Mouse (Mus musculus): ENCODE data around the gene Pitpnm1. TPM values are rescaled to one million over a fixed set of nuclear protein-coding genes. Genes with fewer than 3 reads are reported as not detected.
"Not testable (repeated sequence)": the region's sequence is repeated elsewhere in the genome, so short reads cannot be mapped to it uniquely, and the experiment has no call there.

Pitpnm1 gene
- total and polyA plus RNA-seq, 2 experiments from 2014 or later, result 82.9 to 127 TPM

DNA sequence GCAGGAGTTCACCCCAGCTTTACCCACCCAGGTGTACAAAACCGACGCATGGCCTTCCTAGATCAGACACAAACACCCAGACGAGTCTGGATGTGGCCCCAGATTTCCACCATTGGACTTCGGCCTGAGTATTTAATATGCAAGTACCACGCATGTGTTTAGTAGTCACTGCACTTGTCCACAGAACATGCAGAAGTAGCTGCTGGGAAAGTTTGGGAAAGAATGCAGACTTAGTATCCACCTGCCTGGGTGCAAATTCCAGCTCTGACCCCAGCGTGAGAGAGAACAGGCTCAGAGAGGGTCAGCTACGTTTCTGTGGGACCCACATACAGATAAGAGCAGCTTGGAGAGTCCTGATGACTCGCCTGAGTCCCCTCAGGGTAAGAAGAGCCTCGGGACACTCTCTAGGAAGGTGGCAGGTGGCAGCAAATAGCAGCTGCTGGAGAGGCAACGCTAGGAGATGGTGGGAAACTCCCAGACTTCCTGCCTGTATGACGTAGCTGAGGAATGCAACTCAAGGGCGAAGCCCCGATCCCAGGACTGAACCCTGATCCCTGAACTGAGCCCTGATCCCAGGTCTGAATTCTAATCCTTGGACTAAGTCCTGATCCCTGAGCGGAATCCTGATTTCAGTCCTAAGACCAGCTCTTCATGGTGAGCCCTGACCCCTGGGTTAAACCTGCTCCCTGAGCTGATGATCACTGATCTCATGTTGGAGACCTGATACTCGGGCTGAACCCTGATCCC, 43.7 kb upstream of the Pitpnm1 start:
- no peak for TF ChIP-seq CTCF (IDR thresholded peaks at IDR 0.05; ENCODE audit: low read depth)
- no peaks in the 10 kb centered on the region for H3K4me1 ChIP-seq (ENCODE audit: insufficient read depth)
- no peak overlapping the region for H3K4me2 ChIP-seq (ENCODE audit: low read depth)
- no peak overlapping the region for H3K4me3 ChIP-seq (ENCODE audit: low read depth, low read length)
- no peak overlapping the region for H3K9ac ChIP-seq
- no peak for DNase-seq
- WGBS, result 64% methylated on average over 15 of the region's 15 CpGs
- no peak overlapping the region for H3K27ac ChIP-seq (ENCODE audit: low read depth, low read length)
- no peaks in the 10 kb centered on the region for H3K36me3 ChIP-seq (ENCODE audit: insufficient read depth)
- no peaks in the 10 kb centered on the region for H3K9me3 ChIP-seq (ENCODE audit: low read length)
- no peaks in the 10 kb centered on the region for H3K27me3 ChIP-seq (ENCODE audit: insufficient read depth, low read length)
- no peak for ATAC-seq

DNA sequence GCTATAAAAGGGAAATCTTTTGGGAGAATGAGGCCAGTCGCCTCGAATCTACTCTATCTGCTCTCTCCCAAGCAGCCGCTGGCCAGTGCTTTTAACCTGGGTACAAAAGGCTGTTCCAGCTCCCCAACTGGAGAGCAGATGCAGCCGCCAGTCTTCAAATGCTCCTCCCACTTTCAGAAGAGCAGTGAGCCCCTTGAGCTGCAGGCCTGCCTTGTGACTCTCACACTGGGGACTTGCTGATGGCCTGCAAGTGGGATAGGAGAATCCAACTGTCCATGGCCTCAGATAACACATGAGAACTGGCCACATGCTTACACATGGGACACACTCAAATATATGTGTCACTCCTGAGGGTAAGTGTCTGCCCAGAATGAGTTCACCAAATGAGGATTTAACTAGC, 43.1 kb upstream of the Pitpnm1 start:
- H3K9ac ChIP-seq, result no peak overlapping the region
- 39% methylated on average over 4 of the region's 4 CpGs for WGBS
- ATAC-seq, result no peak
- H3K9me3 ChIP-seq (ENCODE audit: low read length), result no peaks in the 10 kb centered on the region
- no peaks in the 10 kb centered on the region for H3K27me3 ChIP-seq (ENCODE audit: insufficient read depth, low read length)
- H3K36me3 ChIP-seq (ENCODE audit: insufficient read depth), result no peaks in the 10 kb centered on the region
- H3K4me3 ChIP-seq (ENCODE audit: low read depth, low read length), result no peak overlapping the region
- no peak overlapping the region for H3K27ac ChIP-seq (ENCODE audit: low read depth, low read length)
- DNase-seq, result no peak
- H3K4me1 ChIP-seq (ENCODE audit: insufficient read depth), result no peaks in the 10 kb centered on the region
- TF ChIP-seq CTCF (IDR thresholded peaks at IDR 0.05; ENCODE audit: low read depth), result no peak
- H3K4me2 ChIP-seq (ENCODE audit: low read depth), result no peak overlapping the region

DNA sequence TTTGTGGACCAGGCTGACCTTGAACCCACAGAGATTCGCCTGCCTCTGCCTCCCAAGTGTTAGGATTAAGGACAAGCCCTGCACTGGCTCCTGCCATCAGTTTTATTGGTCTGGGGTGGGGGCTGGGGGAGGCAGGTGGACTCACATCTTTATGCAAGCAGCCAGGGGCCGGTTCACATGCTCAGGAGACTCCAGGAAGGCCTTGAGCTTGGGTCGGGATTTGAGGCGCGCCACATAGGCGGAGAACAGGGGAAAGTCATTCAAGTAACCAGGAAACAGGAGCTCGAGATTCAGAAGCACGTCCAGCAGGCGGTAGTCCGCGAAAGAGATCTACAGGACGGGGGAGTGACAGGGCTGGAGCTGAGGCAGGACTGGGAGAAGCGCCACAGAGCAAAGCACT, 42.4 kb upstream of the Pitpnm1 start:
- no peaks in the 10 kb centered on the region for H3K36me3 ChIP-seq (ENCODE audit: insufficient read depth)
- no peak for TF ChIP-seq CTCF (IDR thresholded peaks at IDR 0.05; ENCODE audit: low read depth)

DNA sequence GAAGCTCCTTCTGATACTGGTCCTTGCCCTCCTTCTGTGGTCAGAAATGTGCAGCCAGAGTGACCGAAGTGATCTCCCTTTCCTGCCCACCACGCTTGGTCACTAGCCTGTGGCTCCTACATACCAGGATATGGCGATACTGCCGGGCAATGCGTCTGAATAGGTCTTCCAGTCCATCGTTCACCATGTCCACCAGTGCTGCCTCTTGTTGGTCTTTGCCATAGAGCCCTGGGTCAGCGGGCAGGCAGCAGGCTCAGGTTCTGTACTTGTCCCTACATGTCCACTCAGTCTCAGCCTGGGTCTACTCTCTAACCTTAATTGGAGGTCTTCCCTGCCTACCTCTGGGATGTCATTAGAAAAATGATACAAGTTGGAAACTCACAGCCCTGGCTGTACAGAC, 41.8 kb upstream of the Pitpnm1 start:
- no peak overlapping the region for H3K9ac ChIP-seq
- no peaks in the 10 kb centered on the region for H3K9me3 ChIP-seq (ENCODE audit: low read length)
- H3K27me3 ChIP-seq (ENCODE audit: insufficient read depth, low read length), result no peaks in the 10 kb centered on the region
- no peak for ATAC-seq
- 92% methylated on average over 7 of the region's 7 CpGs for WGBS
- H3K4me1 ChIP-seq (ENCODE audit: insufficient read depth), result no peaks in the 10 kb centered on the region
- H3K4me2 ChIP-seq (ENCODE audit: low read depth), result no peak overlapping the region
- no peak overlapping the region for H3K27ac ChIP-seq (ENCODE audit: low read depth, low read length)
- no peak for TF ChIP-seq CTCF (IDR thresholded peaks at IDR 0.05; ENCODE audit: low read depth)
- no peaks in the 10 kb centered on the region for H3K36me3 ChIP-seq (ENCODE audit: insufficient read depth)
- H3K4me3 ChIP-seq (ENCODE audit: low read depth, low read length), result no peak overlapping the region
- no peak for DNase-seq

More for the DNA sequence above, 42.4 kb upstream of the Pitpnm1 start:
- Histone ChIP-seq H3K4me3 (ENCODE audit: low read depth, low read length) (no peak overlapping the region), H3K9ac (no peak overlapping the region), H3K27me3 (ENCODE audit: insufficient read depth, low read length) (no peaks in the 10 kb centered on the region), H3K4me1 (ENCODE audit: insufficient read depth) (no peaks in the 10 kb centered on the region), H3K27ac (ENCODE audit: low read depth, low read length) (no peak overlapping the region), H3K9me3 (ENCODE audit: low read length) (no peaks in the 10 kb centered on the region), H3K4me2 (ENCODE audit: low read depth) (no peak overlapping the region)
- 85% methylated on average over 13 of the region's 13 CpGs for WGBS
- no peak for DNase-seq
- ATAC-seq, result no peak

DNA sequence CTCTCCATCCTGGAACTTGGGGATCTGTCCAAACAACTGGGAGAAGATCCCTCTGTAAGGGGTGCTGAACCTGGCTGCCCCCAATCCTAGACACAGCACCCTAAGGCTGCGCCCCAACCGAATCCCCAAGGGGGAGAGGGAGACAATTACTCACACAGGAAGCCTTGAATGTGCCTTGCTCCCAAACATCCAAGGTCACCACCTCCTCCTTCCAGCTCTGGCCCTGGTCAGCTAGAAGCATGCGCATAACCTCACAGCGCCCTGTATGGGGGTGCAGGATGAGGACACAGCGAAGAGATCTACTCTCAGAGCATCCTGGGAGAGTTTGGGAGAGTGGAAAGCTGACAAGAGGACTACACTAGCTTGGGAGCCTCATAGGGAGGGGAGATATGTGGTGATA, 41.2 kb upstream of the Pitpnm1 start:
- Histone ChIP-seq H3K4me1 (ENCODE audit: insufficient read depth) (no peaks in the 10 kb centered on the region), H3K9me3 (ENCODE audit: low read length) (no peaks in the 10 kb centered on the region), H3K4me2 (ENCODE audit: low read depth) (no peak overlapping the region), H3K27me3 (ENCODE audit: insufficient read depth, low read length) (no peaks in the 10 kb centered on the region), H3K4me3 (ENCODE audit: low read depth, low read length) (no peak overlapping the region), H3K27ac (ENCODE audit: low read depth, low read length) (no peak overlapping the region), H3K9ac (no peak overlapping the region), H3K36me3 (ENCODE audit: insufficient read depth) (no peaks in the 10 kb centered on the region)
- no peak for DNase-seq
- TF ChIP-seq CTCF (IDR thresholded peaks at IDR 0.05; ENCODE audit: low read depth), result no peak
- ATAC-seq, result no peak
- 87% methylated on average over 5 of the region's 5 CpGs for WGBS

DNA sequence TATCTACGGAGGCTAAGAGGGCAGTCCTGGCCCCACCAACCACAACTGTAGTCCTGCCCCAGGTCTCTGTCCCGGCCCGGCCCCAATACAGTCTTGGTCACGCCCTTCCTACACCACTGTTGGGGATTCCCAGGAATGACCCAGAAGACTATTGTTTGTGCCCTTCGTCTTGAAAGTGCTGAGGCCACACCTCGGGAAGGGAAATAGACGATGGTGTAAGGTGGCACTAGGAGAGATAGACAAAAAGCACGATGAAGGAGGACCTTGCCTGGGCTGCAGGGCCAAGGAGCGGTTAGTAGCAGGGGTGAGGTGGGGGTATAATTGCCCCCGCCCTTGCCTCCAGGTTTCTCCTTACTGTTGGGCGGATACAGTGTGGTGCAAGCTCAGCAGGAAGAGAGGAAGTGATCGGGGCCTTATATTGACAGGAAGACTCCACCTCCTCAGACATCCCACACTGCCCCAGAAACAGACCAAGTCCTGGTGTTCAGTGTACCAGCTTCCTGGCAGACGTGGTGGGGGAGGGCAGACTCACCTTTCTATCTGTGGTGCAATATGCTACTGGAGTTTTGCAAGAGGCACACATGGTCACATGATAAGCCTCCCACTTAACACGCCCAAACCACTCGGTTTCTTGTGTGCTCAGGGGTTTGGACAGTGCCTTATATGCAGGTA, 40.6 kb upstream of the Pitpnm1 start, which contains the start of gene Gstp3:
Gstp3 (minus strand) TSS at position 501 of the 672 bp plus-strand sequence.
- Histone ChIP-seq H3K4me1 (ENCODE audit: insufficient read depth) (no peaks in the 10 kb centered on the region), H3K9ac (no peak within 1 kb of the TSS), H3K4me3 (ENCODE audit: low read depth, low read length) (no peak within 1 kb of the TSS), H3K27ac (ENCODE audit: low read depth, low read length) (no peak within 1 kb of the TSS), H3K27me3 (ENCODE audit: insufficient read depth, low read length) (no peaks in the 10 kb centered on the region), H3K9me3 (ENCODE audit: low read length) (no peaks in the 10 kb centered on the region), H3K36me3 (ENCODE audit: insufficient read depth) (no peaks in the 10 kb centered on the region), H3K4me2 (ENCODE audit: low read depth) (no peak within 1 kb of the TSS)
- no peak for TF ChIP-seq CTCF (IDR thresholded peaks at IDR 0.05; ENCODE audit: low read depth)
- ATAC-seq, result no peak
- 81% methylated on average over 15 of the region's 15 CpGs for WGBS
- no peak for DNase-seq

DNA sequence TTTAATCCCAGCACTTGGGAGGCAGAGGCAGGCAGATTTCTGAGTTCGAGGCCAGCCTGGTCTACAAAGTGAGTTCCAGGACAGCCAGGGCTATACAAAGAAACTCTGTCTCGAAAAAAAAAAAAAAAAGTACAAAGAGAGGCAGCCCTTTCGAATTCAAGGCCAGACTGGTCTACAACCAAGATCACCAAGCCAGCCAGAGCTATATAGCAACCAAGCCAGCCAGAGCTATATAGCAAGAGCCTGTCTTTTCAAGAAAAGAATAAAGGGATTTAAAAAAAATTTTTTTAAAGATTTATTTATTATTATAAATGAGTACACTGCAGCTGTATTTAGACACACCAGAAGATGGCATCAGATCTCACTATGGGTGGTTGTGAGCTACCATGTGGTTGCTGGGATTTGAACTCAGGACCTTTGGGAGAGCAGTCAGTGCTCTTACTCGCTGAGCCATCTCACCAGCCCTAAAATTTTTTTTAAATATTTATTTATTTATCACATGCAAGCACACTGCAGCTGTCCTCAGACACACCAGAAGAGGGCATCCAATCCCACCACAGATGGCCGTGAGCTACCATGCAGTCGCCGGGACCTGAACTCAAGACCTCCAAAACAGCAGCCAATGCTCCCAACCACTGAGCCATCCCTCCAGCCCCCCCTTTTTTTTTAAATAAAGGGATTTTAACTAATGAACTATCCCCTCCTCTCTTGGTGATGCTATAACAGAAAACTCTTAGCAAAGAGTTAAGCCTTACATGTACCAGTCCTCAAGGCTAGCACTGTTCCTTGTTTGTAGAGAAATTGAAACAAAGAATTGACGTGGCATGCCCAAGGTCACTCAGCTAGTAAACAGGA, 39.5 kb upstream of the Pitpnm1 start:
- not testable (repeated sequence) for H3K4me3 ChIP-seq (ENCODE audit: low read depth, low read length); H3K4me1 ChIP-seq (ENCODE audit: insufficient read depth); H3K9me3 ChIP-seq (ENCODE audit: low read length); ATAC-seq; H3K27me3 ChIP-seq (ENCODE audit: insufficient read depth, low read length); H3K9ac ChIP-seq; H3K4me2 ChIP-seq (ENCODE audit: low read depth); DNase-seq; H3K27ac ChIP-seq (ENCODE audit: low read depth, low read length); H3K36me3 ChIP-seq (ENCODE audit: insufficient read depth)
- 84% methylated on average over 8 of the region's 8 CpGs for WGBS
